Comparison of ENCODE assay signal across 8 mouse cellular contexts in the genomic region with DNA sequence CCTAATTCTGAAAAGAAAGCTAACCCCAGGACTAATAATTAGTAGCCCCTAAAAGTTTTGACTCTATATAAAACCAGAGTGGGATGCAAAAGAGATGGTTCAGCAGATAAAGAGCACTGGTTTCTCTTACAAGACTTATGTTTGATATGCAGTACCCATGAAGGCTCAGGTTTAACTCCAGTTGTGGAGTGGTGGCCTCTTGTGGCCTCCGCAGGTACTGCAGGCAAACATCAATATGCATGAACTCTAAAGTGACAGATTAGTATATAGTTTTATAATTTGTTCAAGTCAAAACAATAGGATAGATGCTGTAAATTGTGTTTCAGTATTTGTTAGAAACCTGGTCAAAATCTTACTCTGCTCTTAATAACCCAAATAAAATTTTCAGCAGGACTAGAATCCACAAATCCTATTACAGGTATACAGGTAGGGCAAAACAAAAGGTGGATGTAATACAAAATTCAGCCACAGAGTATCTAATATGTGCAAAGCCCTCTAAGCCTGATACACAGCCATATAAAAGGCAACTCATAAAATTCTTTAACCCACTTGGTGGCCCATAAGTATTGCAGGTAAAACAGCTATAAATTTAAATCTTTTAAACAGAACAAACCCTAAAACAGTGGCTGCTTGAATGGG. TPM values are rescaled to one million over a fixed set of nuclear protein-coding genes. Genes with fewer than 3 reads are reported as not detected.
A peak's percentile ranks its signal among the peaks of the same experiment; 100 is the strongest.
DNase-seq lines count a peak whose midpoint lies in the region; ATAC-seq and TF ChIP-seq lines count a peak whose summit lies in the region.

No protein-coding gene starts in this region.

- no peak for TF ChIP-seq EP300 in MEL (IDR thresholded peaks at IDR 0.05; ENCODE audit: low read depth in 1 of 2, low read length in 2 of 2)

- TF ChIP-seq CTCF in MEL (IDR thresholded peaks at IDR 0.05 in 2 of 3, conservative IDR thresholded peaks at IDR 0.05 in 1 of 3; ENCODE audit: control insufficient read depth in 1 of 3, insufficient read depth in 1 of 3, low read depth in 2 of 3, low read length in 3 of 3, poor library complexity in 1 of 3, severe bottlenecking in 1 of 3): peak; percentile 61 to 76 (median 64)

- no peaks in the 10 kb centered on the region for H3K27me3 ChIP-seq in heart, embryonic 11.5 days (ENCODE audit: control insufficient read depth, insufficient read depth, low read length)
- H3K27me3 ChIP-seq in MEL (ENCODE audit: control insufficient read depth in 1 of 2, insufficient read depth in 2 of 2, low read length in 2 of 2): no peaks in the 10 kb centered on the region

- no peak overlapping the region for H3K4me2 ChIP-seq in heart, embryonic 11.5 days

- 47% methylated on average over 1 of the region's 1 CpGs for WGBS in heart, embryonic 11.5 days (ENCODE audit: insufficient replicate concordance)

- TF ChIP-seq RAD21 in MEL (IDR thresholded peaks at IDR 0.05; ENCODE audit: low read depth, low read length): no peak; the same call in 1 of the 2 replicates

- no peaks in the 10 kb centered on the region for H3K9me3 ChIP-seq in heart, embryonic 11.5 days (replicated peaks; ENCODE audit: control insufficient read depth, low read length)
- H3K9me3 ChIP-seq in MEL (replicated peaks; ENCODE audit: insufficient read depth, low read length): no peaks in the 10 kb centered on the region

- H3K36me3 ChIP-seq in heart, embryonic 11.5 days (ENCODE audit: control insufficient read depth, insufficient read depth, low read length): peaks cover 34% of the 10 kb centered on the region
- peaks cover 62 to 75% of the 10 kb centered on the region in 2 experiments for H3K36me3 ChIP-seq in MEL (ENCODE audit: control insufficient read depth in 1 of 2, insufficient read depth in 2 of 2, low read length in 2 of 2)

- H3K79me2 ChIP-seq in MEL (ENCODE audit: control insufficient read depth, insufficient read depth, low read length, poor library complexity): peaks cover 54% of the 10 kb centered on the region

- TF ChIP-seq POLR2A in MEL (IDR thresholded peaks at IDR 0.05; ENCODE audit: control insufficient read depth in 1 of 2, insufficient read depth in 1 of 2, low read depth in 1 of 2, low read length in 2 of 2, poor library complexity in 1 of 2): no peak

- no peak for ATAC-seq in heart, embryonic 11.5 days (replicated peaks; ENCODE audit: insufficient number of reproducible peaks, low FRiP score, low TSS enrichment)

- H3K9ac ChIP-seq in heart, embryonic 11.5 days (ENCODE audit: low read depth, low read length): no peak overlapping the region
- no peak overlapping the region for H3K9ac ChIP-seq in MEL (ENCODE audit: control insufficient read depth, low read depth, low read length, poor library complexity, severe bottlenecking)

- no peak overlapping the region for H3K27ac ChIP-seq in heart, embryonic 11.5 days (ENCODE audit: low read depth, low read length)
- no peak overlapping the region for H3K27ac ChIP-seq in MEL (ENCODE audit: control insufficient read depth, low read depth, low read length)

- peaks cover 8% of the 10 kb centered on the region for H3K4me1 ChIP-seq in heart, embryonic 11.5 days (ENCODE audit: control insufficient read depth, insufficient read depth, low read length)
- peaks cover 8 to 12% of the 10 kb centered on the region in 2 experiments for H3K4me1 ChIP-seq in MEL (ENCODE audit: control insufficient read depth in 1 of 2, insufficient read depth in 2 of 2, low read length in 2 of 2)

- H3K4me3 ChIP-seq in heart, embryonic 11.5 days (ENCODE audit: low read depth, low read length): no peak overlapping the region
- H3K4me3 ChIP-seq in MEL (ENCODE audit: control insufficient read depth in 1 of 2, insufficient read depth in 1 of 2, low read depth in 2 of 2, low read length in 2 of 2): no peak overlapping the region

- peak; percentile 72 for DNase-seq in heart, adult 11 months
- peak; percentile 84 for DNase-seq in MEL (ENCODE audit: low read depth, low spot score)
- DNase-seq in cerebellum, postnatal 10 days: peak; percentile 83 to 87
- peak; percentile 25 to 81 for DNase-seq in frontal cortex, adult 2 months (ENCODE audit: extremely low spot score in 1 of 2, low spot score in 1 of 2)
- peak; percentile 79 for DNase-seq in layer of hippocampus, postnatal 10 days (ENCODE audit: low spot score in 2 of 2)
- DNase-seq in lung, postnatal 25 days (ENCODE audit: low spot score): peak; percentile 57
- peak; percentile 76 for DNase-seq in right cerebral cortex, postnatal 14 days

TF ChIP-seq in MEL, 35 proteins besides CTCF, POLR2A, EP300 and RAD21:
- no peak; the same call in 1 of the 2 replicates for TF ChIP-seq SMC3 (IDR thresholded peaks at IDR 0.05; ENCODE audit: low read depth, low read length)
- TF ChIP-seq ELF1 (IDR thresholded peaks at IDR 0.05; ENCODE audit: low read depth, low read length): no peak
- no peak for TF ChIP-seq MYB (IDR thresholded peaks at IDR 0.05; ENCODE audit: low read depth, low read length)
- TF ChIP-seq CHD1 (IDR thresholded peaks at IDR 0.05; ENCODE audit: low read depth, low read length): no peak
- no peak for TF ChIP-seq USF2 (IDR thresholded peaks at IDR 0.05; ENCODE audit: borderline replicate concordance in 1 of 2, insufficient read depth in 1 of 2, low read depth in 1 of 2, low read length in 2 of 2)
- no peak for TF ChIP-seq TCF12 (IDR thresholded peaks at IDR 0.05; ENCODE audit: low read depth, low read length)
- 0 out of 2 replicates have a peak, but pooled peaks have one; percentile 28 for TF ChIP-seq HCFC1 (IDR thresholded peaks at IDR 0.05; ENCODE audit: low read depth, low read length)
- TF ChIP-seq USF1 (IDR thresholded peaks at IDR 0.05; ENCODE audit: low read depth, low read length): no peak
- TF ChIP-seq MEF2A (IDR thresholded peaks at IDR 0.05; ENCODE audit: extremely low read depth, insufficient replicate concordance, low read depth, low read length, poor library complexity, severe bottlenecking): no peak
- no peak for TF ChIP-seq MAZ (IDR thresholded peaks at IDR 0.05; ENCODE audit: low read depth, low read length)
- 0 out of 2 replicates have a peak, but pooled peaks have one; percentile 45 for TF ChIP-seq JUND (IDR thresholded peaks at IDR 0.05; ENCODE audit: low read depth, low read length)
- no peak for TF ChIP-seq MYC (IDR thresholded peaks at IDR 0.05; ENCODE audit: low read depth, low read length)
- no peak for TF ChIP-seq NRF1 (IDR thresholded peaks at IDR 0.05; ENCODE audit: insufficient read depth, low read depth, low read length, poor library complexity, severe bottlenecking)
- TF ChIP-seq GABPA (IDR thresholded peaks at IDR 0.05; ENCODE audit: low read depth, low read length): no peak
- TF ChIP-seq TBP (IDR thresholded peaks at IDR 0.05; ENCODE audit: low read depth, low read length): no peak
- TF ChIP-seq SIN3A (IDR thresholded peaks at IDR 0.05; ENCODE audit: low read length): 0 out of 2 replicates have a peak, but pooled peaks have one; percentile 38
- peak; percentile 59; the same call in 1 of the 2 replicates for TF ChIP-seq ZMIZ1 (IDR thresholded peaks at IDR 0.05; ENCODE audit: low read depth, low read length)
- TF ChIP-seq MAFK (IDR thresholded peaks at IDR 0.05; ENCODE audit: borderline replicate concordance, low read depth, low read length): no peak
- no peak for TF ChIP-seq MAX (IDR thresholded peaks at IDR 0.05; ENCODE audit: low read length)
- TF ChIP-seq RCOR1 (IDR thresholded peaks at IDR 0.05; ENCODE audit: low read depth, low read length): no peak
- no peak for TF ChIP-seq ETS1 (IDR thresholded peaks at IDR 0.05; ENCODE audit: low read depth, low read length)
- no peak for TF ChIP-seq E2F4 (IDR thresholded peaks at IDR 0.05; ENCODE audit: borderline replicate concordance, low read depth, low read length)
- TF ChIP-seq MXI1 (IDR thresholded peaks at IDR 0.05; ENCODE audit: low read depth, low read length): no peak
- TF ChIP-seq ZKSCAN1 (IDR thresholded peaks at IDR 0.05; ENCODE audit: low read depth, low read length): no peak
- TF ChIP-seq ZC3H11A (IDR thresholded peaks at IDR 0.05; ENCODE audit: low read depth, low read length): no peak
- TF ChIP-seq POLR2AphosphoS2 (IDR thresholded peaks at IDR 0.05; ENCODE audit: low read length): no peak
- TF ChIP-seq GATA1 (IDR thresholded peaks at IDR 0.05; ENCODE audit: low read depth, low read length): no peak
- TF ChIP-seq POLR2AphosphoS5 (IDR thresholded peaks at IDR 0.05; ENCODE audit: borderline replicate concordance, low read depth, low read length): no peak
- no peak for TF ChIP-seq ZNF384 (IDR thresholded peaks at IDR 0.05; ENCODE audit: low read depth, low read length)
- TF ChIP-seq UBTF (IDR thresholded peaks at IDR 0.05; ENCODE audit: borderline replicate concordance, insufficient read depth, low read depth, low read length): no peak
- no peak for TF ChIP-seq KAT2A (conservative IDR thresholded peaks at IDR 0.05; ENCODE audit: low read depth, low read length)
- TF ChIP-seq BHLHE40 (IDR thresholded peaks at IDR 0.05; ENCODE audit: borderline replicate concordance, low read depth, low read length): peak; percentile 18; the same call in 1 of the 2 replicates
- no peak for TF ChIP-seq NELFE (IDR thresholded peaks at IDR 0.05; ENCODE audit: low read depth, low read length)
- no peak for TF ChIP-seq TAL1 (IDR thresholded peaks at IDR 0.05; ENCODE audit: low read length)
- TF ChIP-seq CHD2 (IDR thresholded peaks at IDR 0.05; ENCODE audit: low read length): no peak

RNA-seq across cellular contexts. Expression of gene Dhx9, which starts 7.0 kb away (rescaled TPM):
- 17.7 and 21.2 TPM in 2 replicates for polyA plus RNA-seq in heart, embryonic 11.5 days (2014; fragmentation: Nextera tagmentation; extraction: Ambion mirVana)
- 82.0 and 94.1 TPM in 2 replicates for total RNA-seq in MEL (2012; rRNA removed)
- 100 to 1,000 TPM; 170 to 262 TPM for polyA plus RNA-seq in MEL (2012; ENCODE audit: insufficient read depth in 1 of 2, insufficient read length in 2 of 2, low read depth in 1 of 2, low replicate concordance in 2 of 2, missing spikeins in 1 of 2)
- polyA plus RNA-seq in frontal cortex, adult 2 months (2012; rRNA removed): 56.1 and 62.4 TPM in 2 replicates
- total RNA-seq in layer of hippocampus, postnatal 10 days (2021): 100 to 1,000 TPM; 132 to 140 TPM

RNA-seq across cellular contexts. Expression of gene Shcbp1l, which starts 55.5 kb away (rescaled TPM):
- 0.21 TPM in 1 of 2 replicates, not detected in the other for polyA plus RNA-seq in heart, embryonic 11.5 days (2014; fragmentation: Nextera tagmentation; extraction: Ambion mirVana)
- total RNA-seq in MEL (2012; rRNA removed): 1.9 and 3.7 TPM in 2 replicates
- 1 to 10 TPM in 1 of 2 experiments, not detected in 1; 2.4 TPM for polyA plus RNA-seq in MEL (2012; ENCODE audit: insufficient read depth in 1 of 2, insufficient read length in 2 of 2, low read depth in 1 of 2, low replicate concordance in 2 of 2, missing spikeins in 1 of 2)
- polyA plus RNA-seq in frontal cortex, adult 2 months (2012; rRNA removed): 3.4 and 4.0 TPM in 2 replicates
- total RNA-seq in layer of hippocampus, postnatal 10 days (2021): 1 to 10 TPM; 2.9 to 3.9 TPM
